Mouse (Mus musculus) liver, embryonic 15.5 days (tissue): ENCODE results near the gene Gatb. TPM values are rescaled to one million over a fixed set of nuclear protein-coding genes. Genes with fewer than 3 reads are reported as not detected.

Experiments used
- ATAC-seq: fragments of 200-750 bp; cut with Nextera tagmentation; 2 replicates; pipeline ENCODE4 v1.8.0; 2017; ENCODE audit warnings: moderate number of reproducible peaks, mild to moderate bottlenecking, moderate library complexity; ENCODE audit not compliant: insufficient read depth
- H3K27ac ChIP-seq: fragments of 300-500 bp; sonication (generic); replicated peaks from 2 replicates; pipeline ENCODE4 v1.5.1; 2015; ENCODE audit warnings: mild to moderate bottlenecking, inconsistent platforms
- H3K27me3 ChIP-seq: fragments of 300-500 bp; sonication (generic); 2 replicates; pipeline ENCODE4 v1.6.1; 2015; ENCODE audit warnings: mild to moderate bottlenecking, inconsistent platforms
- H3K36me3 ChIP-seq: fragments of 300-500 bp; sonication (generic); replicated peaks from 2 replicates; pipeline ENCODE4 v1.6.1; 2015; ENCODE audit warnings: moderate library complexity, mild to moderate bottlenecking, inconsistent platforms
- H3K4me1 ChIP-seq: fragments of 300-500 bp; sonication (generic); replicated peaks from 2 replicates; pipeline ENCODE4 v1.6.1; 2015; ENCODE audit warnings: inconsistent platforms
- H3K4me2 ChIP-seq: fragments of 300-500 bp; sonication (generic); 2 replicates; pipeline ENCODE4 v1.6.1; 2015; ENCODE audit warnings: moderate library complexity, mild to moderate bottlenecking, inconsistent platforms
- H3K4me3 ChIP-seq: fragments of 300-500 bp; sonication (generic); replicated peaks from 2 replicates; pipeline ENCODE4 v1.5.1; 2015; ENCODE audit warnings: mild to moderate bottlenecking, inconsistent platforms
- H3K9ac ChIP-seq: fragments of 300-500 bp; sonication (generic); 2 replicates; pipeline ENCODE4 v1.6.1; 2015; ENCODE audit warnings: moderate library complexity, mild to moderate bottlenecking, inconsistent platforms
- H3K9me3 ChIP-seq: fragments of 300-500 bp; sonication (generic); replicated peaks from 2 replicates; pipeline ENCODE4 v1.6.1; 2016; ENCODE audit warnings: inconsistent platforms
- WGBS: fragments of 180-500 bp; shearing (Covaris S2); methylation state at CpG from one replicate; pipeline ENCODE4 v1.1.7; 2015; ENCODE audit warnings: mixed read lengths; ENCODE audit not compliant: insufficient replicate concordance; 5-methylcytosine and 5-hydroxymethylcytosine counted together
- polyA plus RNA-seq: library from polyadenylated mRNA; unstranded; fragments of >200 nt; fragmentation: Nextera tagmentation; extraction: Ambion mirVana; gene quantifications from 2 replicates; pipeline ENCODE4 v1.2.1, GENCODE M21; 2015

Gene Gatb
- polyA plus RNA-seq, 1 experiment from 2014 or later: 17.1 TPM

DNA sequence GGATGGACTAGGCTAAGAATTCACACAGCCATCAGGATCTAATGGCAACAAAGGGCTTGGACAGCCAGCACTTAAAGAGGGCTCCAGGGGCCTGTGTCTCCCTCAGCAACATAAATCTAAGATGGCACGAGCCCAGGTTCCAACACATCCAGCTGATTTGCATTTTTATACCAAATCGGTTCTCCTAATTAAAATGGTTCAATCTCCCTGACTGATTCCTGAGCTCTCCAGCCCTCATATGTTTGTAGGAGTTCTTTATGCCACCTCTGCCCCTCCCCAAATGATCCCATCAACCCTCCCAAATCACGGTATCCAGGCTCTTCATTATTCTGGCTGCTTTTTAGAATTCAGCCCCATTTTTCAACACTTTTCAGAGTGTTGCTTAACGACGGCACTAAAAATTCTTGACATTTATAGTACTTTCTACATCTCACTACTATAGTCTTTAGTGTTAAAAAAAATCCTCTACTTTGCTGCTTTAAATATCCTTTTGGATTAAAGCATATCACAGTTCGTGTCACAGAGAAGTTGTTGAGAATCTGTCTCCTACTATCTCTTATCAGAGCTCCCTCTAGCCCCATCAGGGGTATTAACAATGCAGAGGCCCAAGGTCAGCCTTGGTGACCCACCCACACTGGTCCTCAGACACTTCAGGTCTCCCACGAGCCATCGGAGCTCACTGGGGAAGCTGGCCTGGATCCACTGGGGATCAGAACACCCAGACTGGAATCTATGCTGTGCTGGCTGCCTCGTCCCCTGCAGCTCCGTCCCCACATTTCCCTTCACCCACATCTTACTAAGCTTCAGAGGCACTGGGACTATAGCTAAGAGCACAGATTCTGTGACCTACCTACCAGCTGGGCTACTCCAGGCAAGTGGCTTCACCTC lies 88.3 kb downstream of the Gatb start:
- Histone ChIP-seq H3K36me3 (no peaks in the 10 kb centered on the region), H3K9ac (no peak overlapping the region), H3K4me1 (no peaks in the 10 kb centered on the region), H3K9me3 (no peaks in the 10 kb centered on the region), H3K27ac (no peak overlapping the region), H3K27me3 (no peaks in the 10 kb centered on the region), H3K4me3 (no peak overlapping the region), H3K4me2 (no peak overlapping the region)
- 62% methylated on average over 10 of the region's 10 CpGs for WGBS
- ATAC-seq: no peak

GRCm38 (mm10) chr3:85663826-85664225 lies 89.9 kb downstream of the Gatb start:
- H3K4me2 ChIP-seq: no peak overlapping the region
- H3K4me1 ChIP-seq: no peaks in the 10 kb centered on the region
- no peaks in the 10 kb centered on the region for H3K9me3 ChIP-seq
- no peak overlapping the region for H3K4me3 ChIP-seq
- no peaks in the 10 kb centered on the region for H3K36me3 ChIP-seq
- H3K27me3 ChIP-seq: no peaks in the 10 kb centered on the region
- 56% methylated on average over 5 of the region's 5 CpGs for WGBS
- no peak for ATAC-seq
- no peak overlapping the region for H3K27ac ChIP-seq
- H3K9ac ChIP-seq: no peak overlapping the region

DNA sequence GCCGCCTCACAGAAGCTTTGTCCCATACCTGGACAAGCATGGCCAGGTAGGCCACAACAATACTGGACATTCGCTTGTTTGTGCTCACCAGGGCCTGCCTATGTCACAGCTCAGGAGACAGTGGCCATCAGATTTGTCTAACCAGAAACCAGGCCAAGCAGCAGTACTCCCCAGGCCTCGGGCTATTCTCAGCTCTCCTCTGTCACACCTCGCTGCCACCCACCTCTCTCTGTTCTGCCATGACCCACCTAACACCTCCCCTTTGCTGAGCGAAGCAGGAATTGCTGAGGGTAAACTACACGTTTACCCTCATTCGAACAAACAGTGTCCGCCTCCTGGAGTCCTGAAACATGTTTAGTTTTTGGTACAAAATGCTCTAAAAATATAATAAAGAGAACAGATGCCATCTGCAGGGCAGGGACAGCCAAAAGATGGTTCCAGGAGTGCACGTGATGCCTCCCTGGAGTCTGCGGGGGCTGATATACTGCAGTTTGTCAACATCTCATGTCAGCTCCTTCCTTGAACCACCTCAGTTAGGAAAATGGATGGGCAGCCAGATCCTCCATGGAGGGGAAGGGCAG lies 90.8 kb downstream of the Gatb start:
- Histone ChIP-seq H3K36me3 (no peaks in the 10 kb centered on the region), H3K4me3 (no peak overlapping the region), H3K9ac (no peak overlapping the region), H3K9me3 (no peaks in the 10 kb centered on the region), H3K4me1 (no peaks in the 10 kb centered on the region), H3K27ac (no peak overlapping the region), H3K4me2 (no peak overlapping the region), H3K27me3 (no peaks in the 10 kb centered on the region)
- no peak for ATAC-seq
- WGBS: 60% methylated on average over 10 of the region's 10 CpGs

GRCm38 (mm10) chr3:85666166-85666565 lies 92.2 kb downstream of the Gatb start:
- no peak overlapping the region for H3K4me3 ChIP-seq

GRCm38 (mm10) chr3:85666736-85667135 lies 92.8 kb downstream of the Gatb start:
- no peak overlapping the region for H3K9ac ChIP-seq
- no peak overlapping the region for H3K4me3 ChIP-seq
- H3K4me1 ChIP-seq: no peaks in the 10 kb centered on the region
- no peaks in the 10 kb centered on the region for H3K27me3 ChIP-seq
- H3K4me2 ChIP-seq: no peak overlapping the region
- WGBS: 66% methylated on average over 12 of the region's 12 CpGs
- no peak for ATAC-seq
- H3K27ac ChIP-seq: no peak overlapping the region
- no peaks in the 10 kb centered on the region for H3K9me3 ChIP-seq
- no peaks in the 10 kb centered on the region for H3K36me3 ChIP-seq

More at GRCm38 (mm10) chr3:85666166-85666565, 92.2 kb downstream of the Gatb start:
- no peaks in the 10 kb centered on the region for H3K9me3 ChIP-seq
- 51% methylated on average over 3 of the region's 3 CpGs for WGBS
- H3K4me2 ChIP-seq: no peak overlapping the region
- no peak overlapping the region for H3K27ac ChIP-seq
- H3K4me1 ChIP-seq: no peaks in the 10 kb centered on the region
- no peaks in the 10 kb centered on the region for H3K27me3 ChIP-seq
- no peak for ATAC-seq
- H3K36me3 ChIP-seq: no peaks in the 10 kb centered on the region
- no peak overlapping the region for H3K9ac ChIP-seq

GRCm38 (mm10) chr3:85667683-85668082 lies 93.8 kb downstream of the Gatb start:
- no peak overlapping the region for H3K4me2 ChIP-seq
- H3K36me3 ChIP-seq: no peaks in the 10 kb centered on the region
- H3K4me1 ChIP-seq: no peaks in the 10 kb centered on the region
- H3K27ac ChIP-seq: no peak overlapping the region
- H3K9ac ChIP-seq: no peak overlapping the region
- 78% methylated on average over 6 of the region's 6 CpGs for WGBS
- ATAC-seq: no peak
- no peaks in the 10 kb centered on the region for H3K27me3 ChIP-seq
- no peaks in the 10 kb centered on the region for H3K9me3 ChIP-seq
- H3K4me3 ChIP-seq: no peak overlapping the region

DNA sequence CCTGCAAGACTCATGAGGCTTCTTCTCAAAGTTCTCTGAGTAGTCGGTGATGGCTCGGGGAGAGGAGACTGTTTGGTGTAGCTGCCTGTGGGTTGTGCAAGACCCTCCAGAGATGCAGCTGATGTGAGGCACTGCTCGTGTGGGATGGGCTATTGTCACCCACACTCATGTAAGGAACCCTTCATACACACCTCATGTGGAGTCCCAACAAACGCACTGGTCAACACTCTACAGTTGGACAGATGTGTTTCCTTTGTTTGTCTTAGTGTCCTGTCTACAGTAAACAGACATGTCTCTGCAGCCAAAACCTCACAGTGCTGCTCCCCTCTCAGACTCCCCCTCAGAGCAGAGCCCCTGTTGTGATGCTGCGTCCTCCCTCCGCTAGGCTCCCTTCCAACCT lies 95.9 kb downstream of the Gatb start:
- Histone ChIP-seq H3K4me3 (no peak overlapping the region), H3K9me3 (no peaks in the 10 kb centered on the region), H3K27me3 (no peaks in the 10 kb centered on the region), H3K27ac (no peak overlapping the region), H3K4me2 (no peak overlapping the region), H3K9ac (no peak overlapping the region), H3K4me1 (no peaks in the 10 kb centered on the region), H3K36me3 (no peaks in the 10 kb centered on the region)
- ATAC-seq: no peak
- 58% methylated on average over 6 of the region's 6 CpGs for WGBS

DNA sequence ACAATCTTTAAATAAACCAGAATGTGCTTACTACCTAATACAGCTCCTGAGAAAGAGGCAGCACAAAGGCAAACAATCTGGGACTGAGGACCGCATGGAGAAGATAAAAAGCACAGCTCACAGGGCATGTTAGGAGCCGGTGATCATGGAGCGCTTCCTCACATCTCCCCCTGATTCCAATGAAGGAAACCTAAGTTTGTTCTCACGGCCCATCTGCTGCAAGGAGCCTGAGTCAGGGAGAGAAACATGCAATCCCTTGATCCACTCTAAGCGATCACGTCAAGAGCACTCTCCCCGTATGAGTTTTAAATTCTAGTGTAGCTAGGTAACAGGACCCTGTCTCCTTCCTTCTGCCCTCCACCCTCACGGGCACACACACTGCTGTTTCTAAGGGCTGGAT lies 103.2 kb downstream of the Gatb start:
- Histone ChIP-seq H3K27ac (no peak overlapping the region), H3K4me3 (no peak overlapping the region), H3K4me1 (0 out of 2 replicates have a peak, but pooled peaks cover 4% of the 10 kb centered on the region), H3K9me3 (no peaks in the 10 kb centered on the region), H3K4me2 (no peak overlapping the region), H3K9ac (no peak overlapping the region), H3K36me3 (no peaks in the 10 kb centered on the region), H3K27me3 (no peaks in the 10 kb centered on the region; the same call in 1 of the 2 replicates)
- ATAC-seq: no peak
- 68% methylated on average over 8 of the region's 8 CpGs for WGBS

DNA sequence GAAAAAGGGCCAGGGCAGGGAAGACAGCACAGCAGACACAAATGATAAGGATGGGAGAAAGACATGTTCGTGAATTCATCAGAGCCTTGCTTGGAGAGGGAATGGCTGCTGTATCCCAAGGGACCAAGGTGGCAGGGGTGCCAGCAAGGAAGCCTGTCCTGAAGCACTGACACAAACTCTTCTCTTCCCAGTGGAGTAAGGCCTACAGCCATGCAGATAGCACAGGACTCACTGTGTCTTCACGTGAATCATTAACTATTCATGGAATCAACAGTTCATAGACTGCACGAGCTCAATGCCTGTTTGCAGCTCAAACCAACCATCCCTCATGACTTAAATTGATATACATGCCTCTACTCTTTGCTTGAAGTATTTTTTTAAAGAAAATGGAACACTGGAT lies 104.0 kb downstream of the Gatb start:
- H3K27me3 ChIP-seq: no peaks in the 10 kb centered on the region; the same call in 1 of the 2 replicates
- 54% methylated on average over 3 of the region's 3 CpGs for WGBS
- H3K4me3 ChIP-seq: no peak overlapping the region
- no peak overlapping the region for H3K9ac ChIP-seq
- H3K36me3 ChIP-seq: no peaks in the 10 kb centered on the region
- ATAC-seq: no peak
- 0 out of 2 replicates have a peak, but pooled peaks cover 4% of the 10 kb centered on the region for H3K4me1 ChIP-seq
- no peak overlapping the region for H3K27ac ChIP-seq
- H3K9me3 ChIP-seq: no peaks in the 10 kb centered on the region
- no peak overlapping the region for H3K4me2 ChIP-seq

DNA sequence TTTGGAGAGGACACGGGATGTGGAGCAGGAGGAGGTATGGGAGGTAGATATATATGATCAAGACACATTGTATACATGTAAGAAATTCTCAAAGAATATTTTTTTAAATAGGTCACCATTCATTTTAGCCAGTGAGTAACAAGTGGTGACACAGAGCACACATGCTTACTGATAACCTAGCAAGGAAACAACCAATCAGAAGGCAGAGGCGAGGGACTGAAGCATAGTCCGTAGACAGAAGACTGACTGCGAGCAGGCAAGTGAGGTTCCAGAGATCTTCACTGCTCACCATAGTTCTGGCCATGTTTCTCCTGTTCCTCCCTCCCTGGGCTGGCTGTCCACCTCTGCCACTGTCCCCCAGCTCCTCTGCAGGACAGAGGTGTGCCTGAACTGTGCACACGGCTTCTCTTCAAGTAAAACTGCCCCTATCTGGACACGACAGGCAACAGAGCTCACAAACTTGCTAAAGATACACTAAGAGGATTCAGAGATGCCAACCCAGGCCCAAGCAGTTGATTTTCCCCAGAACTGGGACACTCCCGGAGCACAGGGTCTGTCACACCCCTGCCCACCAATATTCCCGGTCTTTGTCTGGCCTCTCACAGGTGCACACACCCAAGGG lies 105.5 kb downstream of the Gatb start:
- 45% methylated on average over 8 of the region's 8 CpGs for WGBS
- no peaks in the 10 kb centered on the region; the same call in 1 of the 2 replicates for H3K27me3 ChIP-seq
- H3K9me3 ChIP-seq: no peaks in the 10 kb centered on the region
- H3K4me3 ChIP-seq: no peak overlapping the region
- H3K36me3 ChIP-seq: no peaks in the 10 kb centered on the region
- no peak overlapping the region for H3K27ac ChIP-seq
- H3K4me1 ChIP-seq: 0 out of 2 replicates have a peak, but pooled peaks cover 4% of the 10 kb centered on the region
- no peak overlapping the region for H3K9ac ChIP-seq
- peak overlapping the region; percentile 25; the same call in 1 of the 2 replicates for H3K4me2 ChIP-seq
- peak; percentile 63; the same call in 1 of the 2 replicates for ATAC-seq

GRCm38 (mm10) chr3:85679960-85680359 lies 106.0 kb downstream of the Gatb start:
- H3K4me2 ChIP-seq: peak overlapping the region; percentile 25; the same call in 1 of the 2 replicates
- no peak overlapping the region for H3K27ac ChIP-seq
- 0 out of 2 replicates have a peak, but pooled peaks cover 4% of the 10 kb centered on the region for H3K4me1 ChIP-seq
- no peaks in the 10 kb centered on the region for H3K9me3 ChIP-seq
- H3K36me3 ChIP-seq: no peaks in the 10 kb centered on the region
- H3K9ac ChIP-seq: no peak overlapping the region
- H3K27me3 ChIP-seq: no peaks in the 10 kb centered on the region; the same call in 1 of the 2 replicates
- no peak overlapping the region for H3K4me3 ChIP-seq
- ATAC-seq: 0 out of 2 replicates have a peak, but pooled peaks have one; percentile 51
- 48% methylated on average over 5 of the region's 5 CpGs for WGBS
